Mouse (Mus musculus): ENCODE measurements at regions not wholly inside any gene's neighbourhood (a gene's known extent, or its start where the extent isn't known, plus 50 kb on each side); places are given as distances from the start of the nearest gene placed in this dataset.

- Histone ChIP-seq H3K4me1 (ENCODE audit: control insufficient read depth, insufficient read depth, low read length) (no peaks in the 10 kb centered on the region), H3K9ac (replicated peaks; ENCODE audit: low read length) (no peak overlapping the region), H3K4me3 (replicated peaks; ENCODE audit: low read depth, low read length) (no peak overlapping the region), H3K9me3 (ENCODE audit: control insufficient read depth, low read length) (no peaks in the 10 kb centered on the region), H3K4me2 (ENCODE audit: low read length) (no peak overlapping the region), H3K27ac (replicated peaks; ENCODE audit: low read depth, low read length) (no peak overlapping the region), H3K27me3 (ENCODE audit: control insufficient read depth, insufficient read depth, low read length) (no peaks in the 10 kb centered on the region), H3K36me3 (ENCODE audit: control insufficient read depth, insufficient read depth, low read length) (no peaks in the 10 kb centered on the region)
- DNase-seq (peak; percentile 14), ATAC-seq (ENCODE audit: low FRiP score, low TSS enrichment) (no peak)
- 33% methylated on average over 1 of the region's 1 CpGs for WGBS
Observed at GRCm38 (mm10) chr5:47608318-47608717, 374.6 kb upstream of the Slit2 start.
